Mouse (Mus musculus): Measurements from ENCODE around the gene Polr2f. TPM values are rescaled to one million over a fixed set of nuclear protein-coding genes. Genes with fewer than 3 reads are reported as not detected.

Polr2f gene
- polyA plus RNA-seq, 1 experiment = 357 TPM

- no peak for TF ChIP-seq GATA1 (IDR thresholded peaks at IDR 0.05; ENCODE audit: low read length)
Measured at GRCm38 (mm10) chr15:79134496-79135270, 6.1 kb upstream of the Polr2f start.

DNA sequence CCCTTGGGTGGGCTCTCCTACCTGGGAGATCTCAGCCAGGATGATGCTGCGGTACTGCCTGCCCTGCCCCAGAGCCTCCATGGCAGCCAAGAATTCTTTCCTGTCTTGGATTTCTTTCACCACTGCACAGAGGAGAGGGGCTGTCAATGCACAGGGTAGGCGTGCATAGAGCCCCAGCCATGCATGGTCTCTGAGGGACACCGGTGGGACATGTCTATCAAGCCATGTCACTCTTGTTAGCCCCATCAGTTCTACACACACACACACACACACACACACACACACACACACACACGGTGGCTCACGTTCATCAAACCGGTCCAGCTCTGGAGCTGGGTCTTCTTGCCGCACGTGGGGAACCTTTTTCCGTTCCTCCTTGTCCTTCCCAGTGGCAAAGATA lies 5.5 kb upstream of the Polr2f start:
- TF ChIP-seq GATA1 (IDR thresholded peaks at IDR 0.05; ENCODE audit: low read length) = no peak

DNA sequence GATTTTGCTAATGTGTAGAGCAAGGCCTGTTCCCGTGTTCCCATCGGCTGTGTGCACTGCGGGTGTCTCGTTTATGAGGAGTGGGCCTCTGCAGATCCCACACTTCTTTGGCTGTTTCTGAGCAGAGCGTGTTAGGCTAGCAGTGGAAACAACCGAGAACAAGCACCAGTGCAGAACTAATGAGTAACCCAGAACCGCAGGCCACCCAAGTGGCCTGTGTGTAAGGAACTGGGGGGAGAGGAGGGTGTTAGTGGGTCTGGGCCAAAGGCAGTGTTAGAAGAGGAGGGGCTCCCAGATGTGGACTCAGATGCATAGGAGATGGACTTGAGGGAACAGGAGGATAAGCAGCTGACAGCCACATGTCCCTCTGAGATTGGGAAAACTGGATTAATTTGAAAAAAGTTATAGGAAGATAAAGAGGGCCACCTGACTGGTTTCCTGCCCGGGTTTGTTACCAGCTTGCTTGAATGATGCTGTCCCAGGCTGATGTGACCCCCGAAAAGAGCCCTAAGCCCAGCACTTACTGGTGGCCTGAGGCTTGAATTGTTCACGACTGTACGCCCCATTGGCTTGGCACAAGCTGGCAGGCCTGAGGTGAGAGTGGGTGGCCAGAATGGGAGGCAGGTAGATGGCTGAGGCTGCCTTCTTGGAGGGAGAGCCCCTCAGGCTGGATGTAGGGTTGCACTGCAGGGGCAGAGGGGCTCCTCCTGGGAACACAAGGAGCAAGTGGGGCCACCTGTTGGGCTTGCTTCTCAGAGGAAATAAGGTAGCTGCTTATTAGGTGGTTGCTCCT lies 4.8 kb upstream of the Polr2f start:
- TF ChIP-seq GATA1 (IDR thresholded peaks at IDR 0.05; ENCODE audit: low read length) = no peak

DNA sequence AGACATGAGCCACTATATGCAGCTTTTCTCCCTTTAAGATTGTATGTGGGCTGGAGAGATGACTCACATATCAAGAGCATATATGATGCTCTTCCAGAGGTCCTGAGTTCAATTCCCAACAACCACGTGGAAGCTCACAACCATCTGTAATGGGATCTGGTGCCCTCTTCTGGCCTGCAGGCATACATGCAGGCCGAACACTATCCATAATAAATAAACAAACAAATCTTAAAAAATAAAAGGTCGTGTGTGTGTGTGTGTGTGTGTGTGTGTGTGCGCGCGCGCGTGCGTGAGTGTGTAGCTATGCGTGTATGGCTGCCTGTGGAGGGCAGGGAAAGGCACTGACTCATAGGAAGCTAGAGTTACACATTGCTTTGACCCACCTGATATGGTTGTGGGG lies 1.2 kb upstream of the Polr2f start:
- no peak for TF ChIP-seq GATA1 (IDR thresholded peaks at IDR 0.05; ENCODE audit: low read length)

DNA sequence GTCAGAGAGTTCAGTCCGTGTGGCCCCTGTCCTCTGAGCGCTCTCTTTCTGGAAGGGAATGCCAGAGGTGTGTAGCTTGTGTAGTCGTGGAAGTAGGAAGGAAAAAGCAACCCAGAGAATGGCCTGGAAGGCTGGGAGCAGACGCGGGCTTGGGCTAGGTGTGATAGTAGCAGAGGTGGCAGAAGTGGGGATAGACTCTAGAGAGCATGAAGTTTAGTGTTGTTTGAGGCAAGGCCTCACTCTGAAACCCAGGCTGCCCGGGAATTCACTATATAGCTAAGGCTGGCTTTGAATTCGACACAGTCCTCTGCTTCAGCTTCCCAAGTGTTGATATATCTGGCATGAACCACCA lies 733 bp downstream of the Polr2f start:
- TF ChIP-seq GATA1 (IDR thresholded peaks at IDR 0.05; ENCODE audit: low read length) = no peak

- TF ChIP-seq GATA1 (IDR thresholded peaks at IDR 0.05; ENCODE audit: low read length) = no peak
Measured at GRCm38 (mm10) chr15:79143316-79143715, 2.5 kb downstream of the Polr2f start.

DNA sequence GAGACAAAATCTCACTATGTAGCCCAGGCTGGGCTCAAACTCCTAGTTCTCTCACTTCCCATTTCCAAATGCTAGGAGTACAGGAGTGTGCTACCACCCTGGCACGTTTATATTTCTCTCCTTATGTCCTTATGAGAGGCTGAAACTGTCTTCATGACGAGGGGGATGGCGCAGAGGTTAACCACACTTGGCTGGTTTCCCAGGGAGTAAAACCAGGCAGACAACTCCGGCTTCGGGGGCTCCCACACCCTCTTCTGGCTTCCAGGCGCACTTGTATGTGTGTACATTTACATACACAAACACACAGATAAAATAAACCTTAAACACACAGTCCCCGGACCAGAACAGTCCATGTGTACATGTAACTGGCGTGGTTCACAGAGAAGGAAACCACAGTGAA lies 3.2 kb downstream of the Polr2f start:
- TF ChIP-seq GATA1 (IDR thresholded peaks at IDR 0.05; ENCODE audit: low read length) = no peak

GRCm38 (mm10) chr15:79145522-79145921 lies 4.7 kb downstream of the Polr2f start:
- no peak for TF ChIP-seq GATA1 (IDR thresholded peaks at IDR 0.05; ENCODE audit: low read length)

DNA sequence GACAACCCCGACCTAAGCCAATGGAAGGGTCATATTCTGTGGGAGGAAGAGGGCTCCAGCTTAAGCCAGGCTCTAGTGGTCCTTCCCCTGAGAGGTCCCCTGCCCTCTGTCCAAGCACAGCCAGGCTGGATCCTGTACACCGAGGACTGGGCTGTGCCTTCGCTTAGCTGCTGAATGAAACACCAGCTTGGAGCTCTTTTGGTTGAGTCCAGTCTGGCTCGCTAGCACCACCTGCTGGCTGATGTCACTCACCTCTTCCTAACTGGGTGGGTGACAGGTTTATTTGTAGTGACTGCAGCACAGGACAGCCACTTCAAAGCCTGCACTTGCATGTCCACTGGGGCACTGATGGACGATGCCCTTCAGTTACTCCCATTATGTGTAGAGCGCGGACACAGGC lies 7.7 kb downstream of the Polr2f start:
- TF ChIP-seq GATA1 (IDR thresholded peaks at IDR 0.05; ENCODE audit: low read length) = no peak

DNA sequence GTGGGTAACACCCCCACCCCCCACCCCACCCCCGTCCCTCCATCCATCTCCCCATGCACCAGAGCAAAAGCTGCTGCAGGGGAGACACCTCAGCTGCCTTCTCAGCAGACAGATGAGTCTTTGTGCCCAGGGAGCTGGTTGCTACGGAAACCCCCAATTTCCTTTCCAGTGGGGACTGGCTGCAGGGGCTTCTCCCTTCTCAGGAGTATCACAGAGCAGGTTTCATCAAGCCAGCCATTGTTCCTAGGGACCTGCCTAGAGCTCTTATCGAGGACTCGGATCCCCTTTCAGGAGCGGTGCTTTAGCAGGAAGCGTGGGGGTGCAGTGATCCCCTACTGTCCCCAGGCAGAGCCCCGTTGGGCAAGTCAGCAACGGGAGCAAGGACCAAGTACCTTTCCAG lies 11.1 kb downstream of the Polr2f start:
- TF ChIP-seq GATA1 (IDR thresholded peaks at IDR 0.05; ENCODE audit: low read length) = no peak

GRCm38 (mm10) chr15:79152709-79153108 lies 11.9 kb downstream of the Polr2f start:
- no peak for TF ChIP-seq GATA1 (IDR thresholded peaks at IDR 0.05; ENCODE audit: low read length)

- TF ChIP-seq GATA1 (IDR thresholded peaks at IDR 0.05; ENCODE audit: low read length) = no peak
Measured at GRCm38 (mm10) chr15:79155572-79155971, 14.8 kb downstream of the Polr2f start.

DNA sequence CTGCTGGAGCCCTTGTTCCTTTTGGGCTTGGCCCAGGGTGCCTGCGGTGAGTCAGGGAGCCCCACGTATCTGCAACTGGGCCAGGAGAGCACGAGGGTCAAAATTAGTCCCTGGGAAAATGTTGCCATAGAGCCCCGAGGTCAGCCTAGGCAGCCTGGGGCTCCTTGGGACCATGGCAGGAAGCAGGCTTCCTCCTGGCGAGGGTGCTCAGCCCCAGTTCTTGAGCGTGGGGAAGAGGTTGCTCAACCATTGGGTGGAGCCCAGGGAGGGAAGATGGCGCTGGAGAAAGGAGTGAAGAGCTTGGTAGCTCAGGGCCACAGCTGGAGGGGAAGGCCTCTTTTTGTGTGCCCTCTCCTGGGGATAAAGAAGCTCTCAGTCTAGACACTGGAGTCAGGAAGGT lies 21.5 kb downstream of the Polr2f start:
- no peak for TF ChIP-seq GATA1 (IDR thresholded peaks at IDR 0.05; ENCODE audit: low read length)

GRCm38 (mm10) chr15:79162822-79163221 lies 22.0 kb downstream of the Polr2f start:
- TF ChIP-seq GATA1 (IDR thresholded peaks at IDR 0.05; ENCODE audit: low read length) = no peak

DNA sequence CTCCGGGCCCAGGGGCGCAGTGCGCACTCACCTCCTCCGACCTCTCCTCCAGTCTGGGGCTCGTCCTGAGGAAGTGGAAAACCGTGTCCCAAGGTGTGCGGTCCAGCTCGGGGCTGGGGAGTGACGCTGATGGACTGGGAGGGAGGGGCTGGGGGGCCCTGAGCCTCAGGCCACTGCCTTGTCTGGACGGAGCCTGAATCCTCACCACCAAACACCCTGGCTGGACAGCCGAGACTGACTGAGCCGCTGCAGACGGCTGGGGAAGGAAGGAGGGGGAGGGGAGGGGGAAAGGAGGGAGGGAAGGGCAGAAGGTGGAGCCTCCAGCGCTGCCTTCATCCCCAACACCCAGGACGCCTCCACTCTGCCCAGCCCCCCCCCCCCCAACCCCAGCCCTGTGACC lies 23.4 kb downstream of the Polr2f start:
- no peak for TF ChIP-seq GATA1 (IDR thresholded peaks at IDR 0.05; ENCODE audit: low read length)

GRCm38 (mm10) chr15:79165140-79165539 lies 24.3 kb downstream of the Polr2f start, which contains the start of gene Sox10:
TSS of gene Sox10 (minus strand) at chr15:79165240.
- no peak for TF ChIP-seq GATA1 (IDR thresholded peaks at IDR 0.05; ENCODE audit: low read length)

DNA sequence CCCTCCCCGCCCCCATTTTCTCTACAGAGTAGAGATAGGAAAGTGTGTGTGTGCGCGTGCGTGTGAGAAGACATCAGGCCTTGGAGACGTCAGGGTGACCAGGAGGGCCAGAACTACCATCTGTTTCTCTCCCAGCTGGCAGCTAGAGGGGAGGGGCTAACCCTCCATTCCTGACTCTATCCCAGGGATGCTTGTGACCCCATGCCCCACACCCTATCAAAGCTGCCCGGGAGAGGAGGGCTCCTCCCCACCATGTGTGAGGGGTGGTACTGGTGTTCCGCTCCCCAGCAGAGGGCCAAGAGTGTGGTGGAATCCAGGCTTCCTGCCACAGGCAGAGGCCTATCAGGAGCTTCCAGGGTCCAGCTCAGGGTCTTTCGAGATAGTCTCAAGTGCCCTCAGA lies 25.9 kb downstream of the Polr2f start:
- TF ChIP-seq GATA1 (IDR thresholded peaks at IDR 0.05; ENCODE audit: low read length) = no peak

All from G1E-ER4 (cell line).